Mouse (Mus musculus) heart, adult 2 months (tissue): Measurements from ENCODE around the gene Fdxr.

ENCODE experiments used
- CTCF ChIP-seq: fragments of 200-600 bp; IDR thresholded peaks from 2 replicates; pipeline ENCODE4 v1.8.1; 2022; ENCODE audit warnings: antibody characterized with exemption, mild to moderate bottlenecking, moderate library complexity
- EP300 ChIP-seq: fragments of 200-500 bp; IDR thresholded peaks from 2 replicates; pipeline ENCODE4 v1.6.1; 2011; ENCODE audit warnings: low read depth, low read length, control low read depth; ENCODE audit not compliant: insufficient read depth
- POLR2A ChIP-seq: fragments of 200-500 bp; IDR thresholded peaks from 2 replicates; pipeline ENCODE4 v1.6.1; 2011; ENCODE audit warnings: mild to moderate bottlenecking, low read depth, low read length, control low read depth; ENCODE audit not compliant: insufficient read depth

DNA sequence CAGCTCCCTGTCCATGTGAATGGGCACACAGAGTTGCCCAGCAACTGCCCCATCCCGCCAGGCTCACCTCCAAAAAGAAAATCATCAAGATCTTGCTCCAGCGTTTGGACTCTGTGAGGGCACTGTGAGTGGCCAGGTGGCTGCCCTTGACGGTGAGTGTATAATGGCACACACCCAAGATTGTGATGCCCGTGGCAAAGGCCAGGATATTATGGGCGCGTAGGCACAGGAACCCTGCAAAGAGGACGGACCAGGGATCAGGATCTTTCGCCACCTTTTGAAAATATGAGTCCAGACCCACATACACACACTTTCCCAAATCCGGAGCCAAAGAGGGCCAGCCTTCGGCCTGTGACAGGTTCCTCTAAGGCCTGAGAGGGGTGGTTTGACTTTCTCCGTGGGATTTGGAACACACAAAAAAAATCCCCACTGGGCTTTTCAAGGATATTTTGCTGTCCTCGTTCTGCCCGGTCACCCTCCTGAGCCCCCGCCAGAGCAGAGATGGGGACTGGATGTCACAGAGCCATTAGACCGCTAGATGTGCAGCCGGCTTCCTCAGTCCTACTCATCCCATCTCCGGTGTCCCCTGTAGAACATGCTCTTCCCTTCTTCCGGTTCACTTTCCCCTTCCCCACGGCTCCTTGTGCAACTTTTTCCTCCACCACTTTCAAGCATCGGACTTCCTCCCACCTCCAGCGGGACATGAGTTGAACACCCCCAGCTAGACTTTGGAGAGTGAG, 19.8 kb upstream of the Fdxr start:
- no peak for TF ChIP-seq POLR2A
- no peak for TF ChIP-seq CTCF
- TF ChIP-seq EP300, result no peak
